Mouse (Mus musculus): ENCODE results near the gene Tmprss6. TPM values are rescaled to one million over a fixed set of nuclear protein-coding genes. Genes with fewer than 3 reads are reported as not detected.

Gene Tmprss6
- total RNA-seq, 2 experiments from 2014 or later, result 0.38 TPM; not detected in 1

DNA sequence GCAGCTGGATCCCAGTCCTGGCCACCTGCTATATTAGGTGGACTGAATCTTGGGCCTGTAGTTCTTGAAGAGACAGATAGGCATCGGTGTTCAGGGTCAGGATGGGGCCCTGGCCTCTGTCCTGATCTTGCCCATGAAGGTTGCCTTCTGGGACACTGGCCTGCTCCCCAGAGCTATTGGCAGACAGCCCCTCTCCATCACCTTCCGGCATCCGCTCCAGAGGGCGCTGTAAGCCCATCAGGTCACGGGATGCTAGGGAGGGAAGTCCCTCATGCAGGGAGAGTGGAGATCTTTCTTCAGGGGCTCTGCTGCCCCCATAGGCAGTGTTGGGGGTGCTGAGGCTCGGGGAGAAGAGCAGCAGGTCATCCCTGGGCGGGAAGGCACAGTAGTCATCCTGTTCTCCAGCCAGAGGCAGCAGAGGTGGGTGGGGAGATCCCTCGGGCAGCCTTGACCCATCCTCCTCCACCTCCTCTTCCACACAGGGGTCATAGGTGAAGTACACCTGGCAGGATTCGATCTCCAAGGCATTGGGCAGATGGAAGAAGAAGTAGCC, 13.1 kb upstream of the Tmprss6 start:
- DNase-seq, result no peak

DNA sequence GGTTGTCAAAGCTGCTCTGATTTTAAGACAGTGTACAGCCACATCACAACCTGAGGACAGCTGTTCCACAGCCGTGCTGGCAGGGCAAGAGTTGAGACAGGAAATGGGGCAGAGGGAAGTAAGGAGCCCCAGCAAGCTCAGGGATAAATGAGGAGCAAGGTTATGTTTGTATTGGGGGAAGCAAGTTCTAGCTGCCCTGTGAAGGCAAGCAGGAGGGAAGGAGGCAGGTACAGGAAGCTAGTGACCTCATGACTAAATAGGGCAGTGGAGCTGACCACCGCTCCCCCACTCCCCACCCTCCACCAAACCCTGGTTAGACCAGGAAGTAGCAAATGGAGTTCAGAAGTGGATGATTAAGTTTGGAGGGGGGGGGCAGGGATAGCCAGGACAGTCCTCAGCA, 12.6 kb upstream of the Tmprss6 start:
- DNase-seq, result no peak

DNA sequence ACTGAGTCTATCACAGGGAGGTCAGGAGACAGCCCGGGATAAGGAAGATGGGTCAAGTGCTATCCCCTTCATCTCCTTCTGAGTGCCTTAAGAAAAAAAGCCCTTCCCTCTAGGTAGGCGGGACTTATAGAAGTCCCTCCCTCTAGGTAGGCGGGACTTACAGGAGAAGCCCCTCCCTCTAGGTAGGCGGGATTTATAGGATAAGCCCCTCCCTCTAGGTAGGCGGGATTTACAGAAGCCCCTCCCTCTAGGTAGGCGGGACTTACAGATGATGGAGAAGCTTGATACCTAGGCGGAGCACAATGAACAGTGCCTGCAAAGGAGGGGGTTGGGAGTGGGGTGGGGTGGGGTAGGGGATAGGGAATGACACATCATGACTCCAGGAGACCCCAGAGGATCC, 11.7 kb upstream of the Tmprss6 start:
- DNase-seq, result no peak

DNA sequence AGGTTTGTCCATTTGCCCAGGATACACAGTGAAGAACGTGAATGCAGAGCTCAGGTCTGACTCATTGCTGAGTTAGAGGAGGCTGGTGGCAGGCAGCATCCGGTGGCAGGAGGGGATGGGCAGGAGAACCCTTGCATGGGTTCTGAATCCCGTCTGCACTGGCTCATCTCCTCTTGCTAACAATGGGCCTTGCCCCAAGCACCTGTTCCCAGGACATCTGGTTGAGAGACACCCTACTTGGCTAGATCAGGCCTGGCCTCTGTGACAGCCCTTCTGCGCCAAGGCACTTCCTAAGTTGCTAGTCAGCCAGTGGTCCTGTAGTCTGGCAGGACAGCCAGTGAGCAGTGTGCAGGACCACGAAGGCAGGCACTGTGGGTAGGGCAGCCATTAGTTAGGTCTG, 11.0 kb upstream of the Tmprss6 start:
- no peak for DNase-seq

DNA sequence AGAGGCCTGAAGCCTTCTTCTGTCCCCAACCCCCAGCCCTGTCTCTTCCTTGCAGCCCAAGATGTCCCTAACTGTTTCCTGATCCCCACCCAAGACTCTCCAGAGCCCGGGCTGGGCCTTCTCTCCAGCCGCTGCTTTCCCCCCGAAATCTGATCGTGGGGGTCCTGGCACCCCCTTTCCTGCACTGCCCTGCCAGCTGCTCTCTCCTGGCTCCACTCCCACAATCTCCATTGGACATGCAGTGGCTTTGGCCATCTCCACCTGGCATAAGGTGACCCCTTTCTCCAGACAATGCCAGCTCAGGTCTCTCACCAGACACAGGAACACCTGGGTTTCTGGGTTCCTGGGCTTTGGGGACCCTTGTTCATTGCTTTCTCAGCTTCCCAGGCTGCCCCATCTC, 9.6 kb upstream of the Tmprss6 start:
- DNase-seq, result no peak

DNA sequence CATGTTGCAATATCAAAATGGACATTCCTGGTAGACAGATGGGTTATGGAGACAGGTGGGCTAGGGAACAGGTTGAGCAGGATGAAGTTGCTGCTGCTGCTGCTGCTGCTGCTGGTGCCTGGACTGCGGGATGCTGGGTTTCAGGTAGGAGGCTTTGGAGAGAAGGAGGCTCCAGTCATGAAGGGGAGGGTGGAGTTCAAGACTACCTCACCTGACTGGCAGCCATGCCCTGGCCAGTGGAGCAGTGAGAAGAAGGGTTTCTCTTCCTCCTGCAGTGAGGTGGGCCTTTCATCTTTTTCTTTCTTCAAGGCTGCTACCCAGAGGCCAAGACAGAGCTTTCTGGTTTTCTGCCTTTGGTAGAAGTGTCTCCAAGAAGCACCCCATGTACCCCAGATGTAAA, 8.4 kb upstream of the Tmprss6 start:
- DNase-seq, result no peak

DNA sequence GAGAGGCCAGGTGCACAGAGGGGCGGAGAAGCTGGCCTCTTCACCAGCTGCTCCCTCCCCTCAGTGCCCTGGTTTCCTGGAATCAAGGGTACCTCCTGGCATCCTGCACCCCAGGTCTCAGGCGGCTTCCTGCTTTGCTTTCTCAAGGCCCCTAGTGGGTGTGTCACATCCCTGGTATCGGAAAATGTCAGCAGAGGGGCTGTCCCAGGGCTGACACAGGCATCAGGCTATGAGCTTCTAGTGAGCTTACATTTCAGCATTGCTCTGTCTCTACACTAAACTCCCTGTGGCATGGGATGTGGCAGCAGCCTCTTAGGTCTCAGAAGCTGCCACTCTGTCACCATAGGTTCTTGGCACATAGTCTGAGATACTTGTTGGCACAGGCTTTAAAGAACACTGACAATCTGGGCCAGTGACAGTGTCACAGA, 7.2 kb upstream of the Tmprss6 start:
- no peak for DNase-seq

DNA sequence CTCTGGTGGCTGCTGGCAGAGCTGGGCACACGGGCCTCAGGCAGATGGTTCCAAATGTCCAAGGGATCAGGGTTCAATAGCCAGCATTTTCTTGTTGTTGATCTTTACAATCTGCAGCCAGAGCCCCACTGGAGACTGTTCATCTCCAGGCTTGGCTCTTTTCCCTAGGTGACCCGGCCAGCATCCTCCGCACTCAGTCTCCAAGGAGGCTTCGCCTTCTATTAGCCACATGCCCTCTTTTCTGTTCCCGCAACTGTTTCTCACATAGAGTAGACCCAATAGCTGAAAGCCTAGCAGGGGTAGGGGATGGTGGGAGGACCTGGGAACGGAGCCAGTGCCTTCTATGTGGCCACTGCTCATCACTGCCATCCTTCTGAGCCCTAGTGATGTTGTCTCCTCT, 5.0 kb upstream of the Tmprss6 start:
- no peak for DNase-seq

DNA sequence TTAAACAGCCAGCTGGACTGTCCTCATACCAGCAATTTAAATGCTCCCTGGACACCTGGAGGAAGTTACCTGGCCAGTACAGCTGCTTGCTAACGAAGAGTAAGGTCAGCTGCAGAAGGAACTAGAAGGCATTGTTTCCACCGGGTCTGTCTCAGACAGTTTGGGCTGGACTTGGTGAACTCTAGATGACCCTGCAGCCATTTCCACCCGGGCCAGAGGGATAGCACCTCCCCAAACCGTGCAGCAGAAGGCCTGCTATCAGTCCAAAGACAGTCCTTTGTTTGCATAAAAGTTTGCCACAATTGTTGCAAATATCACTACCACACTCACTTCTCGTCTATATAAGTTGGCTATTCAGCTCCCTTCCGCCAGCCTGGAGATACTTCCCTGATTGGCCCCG, 3.5 kb upstream of the Tmprss6 start:
- DNase-seq, result no peak

DNA sequence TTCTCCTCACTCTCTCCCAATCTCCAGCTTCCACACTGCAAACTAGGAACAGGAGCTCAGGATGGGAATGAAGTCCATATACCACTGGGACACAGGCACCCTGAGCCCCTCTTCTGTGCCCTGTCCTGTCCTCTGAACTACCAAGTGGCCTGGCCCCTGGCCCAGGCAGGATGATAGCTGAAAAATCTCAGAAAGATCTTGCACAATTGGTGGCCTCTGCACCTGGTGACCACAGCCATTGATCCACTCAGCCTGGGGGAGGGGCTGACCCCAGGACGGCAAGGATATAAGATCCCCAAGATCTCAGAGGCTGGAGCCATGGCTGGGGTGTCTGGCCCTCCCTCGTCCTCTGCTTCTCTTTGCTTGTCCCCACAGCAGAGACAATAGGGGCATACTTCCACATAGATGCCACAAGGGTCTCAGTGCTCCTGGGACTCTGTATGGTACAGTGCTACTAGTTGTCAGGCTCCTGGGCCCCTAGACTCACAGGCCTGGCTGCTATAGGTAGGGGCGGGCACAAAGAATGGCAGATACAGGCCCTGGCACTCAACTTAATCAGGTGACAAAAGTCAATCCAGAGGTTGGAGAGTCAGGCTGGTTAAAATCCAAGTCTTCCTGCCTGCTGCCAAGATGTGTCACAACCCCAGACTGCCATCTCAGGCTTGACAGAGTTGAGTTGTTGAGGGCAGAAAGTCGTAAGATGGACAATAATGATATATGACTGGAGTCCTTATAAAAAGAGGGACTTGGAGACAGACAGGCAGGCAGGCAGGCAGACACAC, 2.3 kb upstream of the Tmprss6 start:
- no peak for DNase-seq

DNA sequence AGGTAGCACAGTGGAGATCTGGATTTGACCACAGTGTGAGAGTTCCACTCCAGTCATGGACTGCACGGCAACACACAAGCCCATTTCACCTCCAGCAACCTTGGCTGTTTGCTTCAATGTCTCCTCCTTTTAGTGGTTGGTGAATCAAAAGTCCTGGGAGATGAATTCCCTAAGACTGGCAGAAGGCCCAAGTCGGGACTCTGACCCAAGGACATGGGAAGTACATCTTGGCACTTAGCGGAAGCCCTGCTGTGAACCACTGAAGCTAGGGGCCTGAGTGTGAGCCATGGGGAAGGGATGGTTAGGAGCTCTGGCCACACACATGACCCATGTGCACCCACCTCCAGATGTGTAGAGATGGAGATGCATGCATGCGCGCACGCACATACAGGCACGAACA, 864 bp downstream of the Tmprss6 start:
- DNase-seq, result no peak

DNA sequence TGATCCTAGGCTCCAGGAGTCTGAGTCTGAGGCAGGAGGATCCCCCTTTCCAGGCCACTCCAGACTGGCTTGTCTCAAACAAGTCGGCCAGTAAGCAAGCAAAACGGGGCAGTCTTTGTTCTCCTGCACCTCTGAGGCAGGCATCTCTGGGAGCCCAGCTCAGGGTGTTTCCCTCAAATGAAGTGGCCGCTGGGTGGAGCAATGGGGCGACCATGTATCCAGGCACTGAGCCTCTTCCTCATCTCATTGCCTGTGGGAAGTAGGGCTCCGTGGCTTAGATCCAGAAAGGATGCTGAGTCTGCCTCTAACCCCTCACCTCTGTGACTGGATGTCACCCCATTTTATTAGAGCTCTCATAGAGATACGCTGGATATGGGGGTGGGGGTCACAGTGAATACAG, 1.6 kb downstream of the Tmprss6 start:
- DNase-seq, result no peak

DNA sequence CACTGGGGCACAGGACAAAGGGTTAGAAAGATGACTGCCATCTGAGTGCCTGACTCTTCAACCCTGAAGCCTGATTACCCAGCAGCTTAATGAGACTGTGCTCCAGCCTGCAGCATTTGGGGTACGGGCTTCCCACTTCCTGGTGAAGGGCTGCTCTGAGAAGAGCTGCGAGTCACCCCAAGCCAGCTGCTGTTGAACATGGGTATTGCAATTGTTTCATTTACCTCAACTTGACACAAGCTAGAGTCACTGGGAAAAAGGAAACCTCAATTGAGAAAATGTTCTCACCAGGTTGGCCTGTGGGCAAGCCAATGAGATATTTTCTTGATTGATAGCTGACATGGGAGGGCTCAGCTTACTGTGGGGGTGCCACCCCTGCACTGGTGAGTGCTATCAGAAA, 5.5 kb downstream of the Tmprss6 start:
- no peak for DNase-seq

DNA sequence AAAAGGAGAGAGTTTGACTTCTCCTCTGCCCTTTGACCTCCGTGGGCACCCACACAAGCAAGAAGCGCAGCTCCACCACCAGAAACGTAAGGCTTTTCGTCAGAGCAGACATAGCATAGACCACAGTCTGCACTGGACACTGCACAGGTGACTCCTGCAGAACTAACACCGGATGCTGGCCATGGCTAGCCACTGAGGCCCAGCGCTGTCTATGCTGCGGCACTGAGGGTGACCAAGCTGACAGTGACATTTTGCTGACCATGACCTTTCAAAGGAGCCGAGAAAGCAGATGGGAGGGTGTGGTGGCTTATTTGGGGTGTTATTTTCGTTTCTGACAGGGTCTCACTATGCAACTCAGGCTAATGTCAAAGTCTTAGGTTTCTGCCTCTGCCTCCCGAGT, 11.2 kb downstream of the Tmprss6 start:
- no peak for DNase-seq

DNA sequence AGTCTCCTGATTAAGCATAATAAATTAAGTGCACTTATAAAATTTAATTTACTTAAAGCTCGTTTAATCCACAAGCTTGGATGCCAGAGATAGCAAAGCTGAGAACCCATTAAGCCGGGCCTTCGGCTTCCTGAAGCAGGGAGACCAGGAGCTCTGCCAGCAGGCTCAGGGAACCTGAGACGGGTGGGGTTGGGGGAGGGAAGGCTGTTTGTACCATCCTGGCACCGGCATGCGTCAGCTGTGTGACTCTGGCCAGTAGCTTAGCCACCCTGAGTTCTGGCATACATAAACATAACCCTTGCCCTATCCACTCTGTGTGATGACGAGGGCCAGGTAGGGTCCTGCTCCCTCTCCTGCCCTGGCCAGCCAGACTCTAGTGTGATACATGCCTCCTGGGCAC, 12.4 kb downstream of the Tmprss6 start:
- peak; percentile 53 for DNase-seq

DNA sequence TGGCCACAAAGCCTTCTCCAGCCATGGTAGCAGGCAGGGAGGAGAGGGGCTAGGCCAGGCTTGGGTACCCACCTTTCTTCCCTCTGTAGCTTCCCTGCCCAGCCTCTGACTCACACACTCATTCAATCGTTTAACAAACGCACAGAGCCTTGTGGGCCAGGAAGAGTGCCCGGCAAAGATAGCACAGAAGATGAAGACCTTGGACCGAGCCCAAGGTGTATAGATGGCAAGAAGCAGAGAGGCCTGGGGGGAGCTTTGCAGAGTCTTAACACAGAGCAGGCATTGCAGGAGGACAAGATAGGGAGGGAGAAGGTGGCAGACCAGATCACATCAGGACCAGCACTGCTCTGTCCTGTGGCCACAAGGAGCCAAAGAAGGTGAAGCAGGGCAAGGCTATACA, 13.3 kb downstream of the Tmprss6 start:
- no peak for DNase-seq

DNA sequence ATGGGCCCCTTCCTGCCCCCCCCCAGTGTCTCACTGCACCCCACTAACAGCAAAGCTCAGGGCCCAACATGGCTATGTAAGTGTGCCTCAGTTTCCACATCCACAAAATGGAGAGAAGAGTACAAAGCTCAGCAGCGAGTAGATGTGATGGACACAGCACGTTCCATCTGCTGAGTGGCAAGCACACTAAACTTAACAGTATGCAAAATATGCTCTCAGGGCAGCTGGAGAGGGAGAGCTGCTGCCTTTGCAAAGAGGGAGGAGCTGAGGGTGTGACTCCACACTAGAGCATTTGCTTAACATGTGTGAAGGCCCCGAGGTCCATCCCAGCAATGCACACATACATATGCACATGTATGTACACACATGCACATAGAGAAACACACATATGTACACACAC, 15.5 kb downstream of the Tmprss6 start:
- no peak for DNase-seq

DNA sequence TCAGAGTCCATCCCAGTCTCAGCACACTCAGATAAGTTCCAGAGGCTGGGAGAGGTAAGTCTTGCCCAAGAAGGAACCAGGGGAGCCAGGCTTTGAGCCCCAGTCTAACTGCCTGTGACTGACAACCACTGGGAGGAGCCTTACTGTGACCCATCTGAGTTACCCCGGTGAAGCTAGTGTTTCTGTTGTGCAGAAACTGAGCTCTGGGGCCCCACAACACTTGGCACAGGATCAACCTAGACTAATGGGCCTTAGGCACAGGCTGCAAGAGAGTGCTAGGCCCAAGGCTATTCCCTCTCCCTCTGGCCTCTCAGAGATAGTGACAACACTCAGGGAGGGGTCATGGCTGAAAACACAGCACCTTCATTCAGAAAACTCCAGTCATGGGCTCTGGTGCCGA, 17.2 kb downstream of the Tmprss6 start:
- DNase-seq, result no peak

DNA sequence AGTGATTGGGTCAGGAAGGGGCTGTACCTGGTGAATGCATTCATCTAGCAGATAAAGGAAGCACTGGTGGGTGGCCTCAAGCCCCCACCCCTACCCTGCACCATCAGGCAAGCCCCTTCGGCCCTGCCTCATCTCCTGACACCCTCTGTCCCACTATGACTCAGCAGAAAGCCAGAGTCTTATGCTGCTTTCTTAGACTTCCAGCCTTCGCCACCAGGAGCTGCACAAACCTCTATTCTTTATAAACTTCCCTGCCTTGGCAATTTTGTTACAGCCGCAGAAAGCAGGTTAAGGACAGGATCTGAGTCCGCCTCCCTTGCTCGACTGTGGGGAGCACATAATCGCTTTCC, 18.0 kb downstream of the Tmprss6 start:
- DNase-seq, result no peak

DNA sequence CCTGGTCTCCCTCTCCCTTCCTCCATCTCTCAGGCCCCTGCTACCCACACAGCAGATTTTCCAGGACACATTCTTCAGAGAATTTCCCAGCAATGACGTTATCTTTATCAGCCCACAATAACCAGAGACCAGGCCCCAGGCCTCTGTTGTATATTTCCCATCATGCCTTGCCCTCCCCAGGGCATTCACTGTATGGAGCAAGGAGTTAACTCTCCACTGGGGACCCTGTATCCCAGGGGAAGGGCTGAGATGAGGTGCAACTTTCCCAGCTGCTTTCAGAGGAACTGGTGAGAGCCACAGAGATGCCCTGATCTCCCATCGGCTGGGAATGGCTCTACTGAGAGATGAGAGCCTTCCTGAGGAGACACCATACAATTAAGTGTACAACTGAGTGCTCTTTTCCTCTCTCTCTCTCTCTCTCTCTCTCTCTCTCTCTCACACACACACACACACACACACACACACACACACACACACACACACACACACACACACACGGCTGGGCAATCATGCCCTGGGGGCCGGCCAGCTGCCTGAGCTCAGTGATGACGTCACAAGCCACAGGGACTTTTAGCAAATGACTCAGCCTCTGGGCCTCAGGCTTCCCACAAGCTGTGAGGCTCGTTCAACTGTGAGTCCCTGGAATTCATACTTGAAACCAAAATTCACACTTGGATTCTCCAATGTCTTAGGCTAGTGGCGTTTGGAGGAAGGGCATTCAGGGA, 18.6 kb downstream of the Tmprss6 start:
- DNase-seq, result peak; percentile 65

DNA sequence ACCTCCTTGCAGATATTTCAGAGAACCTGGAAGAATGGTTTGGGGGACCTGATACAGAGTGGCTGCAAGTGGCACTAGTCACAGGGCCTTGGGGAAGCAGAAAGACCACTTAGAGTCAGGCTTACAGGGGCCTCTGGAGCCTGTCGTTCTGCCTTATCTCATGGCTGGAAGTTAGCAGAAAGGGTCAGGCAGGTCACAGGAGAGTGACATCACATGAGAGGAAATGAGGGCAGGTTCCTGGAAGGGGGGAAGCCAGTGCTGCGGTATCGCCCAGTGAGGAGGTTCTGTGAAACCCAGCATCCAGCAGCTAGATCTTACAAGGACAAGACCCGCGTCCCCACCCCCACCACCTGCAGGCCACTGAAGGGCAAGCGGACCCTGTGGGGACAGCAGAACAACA, 19.3 kb downstream of the Tmprss6 start:
- no peak for DNase-seq

DNA sequence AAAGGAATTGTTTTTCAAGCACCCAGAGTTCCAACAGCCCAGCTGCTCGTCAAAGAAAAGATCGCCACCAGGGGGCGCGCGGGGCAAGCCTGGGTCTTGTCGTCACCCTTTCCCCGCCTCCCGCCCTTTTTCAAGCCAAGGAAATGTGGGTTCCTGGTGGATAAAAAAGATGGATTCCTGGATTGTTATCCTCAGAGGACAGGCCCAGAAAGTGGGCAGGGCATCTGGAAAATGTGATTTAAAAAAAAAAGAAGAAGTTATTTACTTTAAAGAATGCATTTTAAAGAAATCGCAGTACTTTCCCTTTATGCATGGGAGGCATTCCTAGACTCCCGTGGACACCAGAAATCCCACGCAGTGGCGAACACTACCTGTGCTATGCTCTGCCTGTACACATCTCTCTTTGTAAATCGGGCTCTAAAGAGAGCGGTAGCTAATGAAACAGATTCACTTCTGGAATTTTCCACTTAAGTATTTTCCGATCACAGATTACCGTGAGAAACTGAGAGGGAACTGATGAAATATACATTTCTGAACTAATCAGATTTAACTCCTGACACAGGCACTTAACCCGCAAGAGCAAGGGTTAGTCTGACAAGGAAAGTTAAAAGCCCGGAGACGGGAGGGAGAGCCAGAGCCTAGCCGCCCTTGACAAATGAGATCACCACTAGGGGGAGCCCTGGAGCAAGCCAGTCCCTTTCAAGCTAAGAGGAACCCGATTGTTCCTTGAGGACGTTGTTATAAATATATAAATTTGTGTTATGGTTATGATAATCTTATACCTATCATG, 20.5 kb downstream of the Tmprss6 start:
- DNase-seq, result peak; percentile 100

DNA sequence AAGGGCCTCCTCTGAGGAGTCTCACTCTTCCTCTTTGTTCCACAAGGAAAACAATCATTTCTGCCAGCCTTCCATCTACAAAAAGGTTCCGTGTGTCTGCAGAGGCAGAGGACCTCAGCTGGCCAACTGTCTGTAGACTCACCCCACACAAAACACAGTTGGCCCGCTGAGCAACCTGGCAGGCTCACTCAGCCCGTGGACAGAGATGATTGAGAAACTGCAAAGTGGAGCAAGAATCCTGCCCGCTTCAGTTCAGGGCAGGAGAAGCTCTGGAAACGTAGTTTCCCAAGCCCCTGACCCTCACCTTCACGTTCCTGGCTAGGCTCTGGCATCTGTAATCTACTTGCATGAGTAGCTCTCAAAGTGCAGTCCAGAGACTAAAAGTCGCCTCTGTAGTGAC, 21.3 kb downstream of the Tmprss6 start:
- no peak for DNase-seq

Measured in gastrocnemius, postnatal 10 days (tissue).